Mouse (Mus musculus) kidney, embryonic 16.5 days (tissue): ENCODE data around the gene Il31ra. TPM values are rescaled to one million over a fixed set of nuclear protein-coding genes. Genes with fewer than 3 reads are reported as not detected.

Experiments used
- ATAC-seq: fragments of 200-750 bp; cut with Nextera tagmentation; 2 replicates; pipeline ENCODE4 v1.8.0; 2017; ENCODE audit warnings: moderate TSS enrichment; ENCODE audit not compliant: low FRiP score, low TSS enrichment
- H3K27ac ChIP-seq: fragments of 300-500 bp; sonication (generic); 2 replicates; pipeline ENCODE4 v1.5.1; 2014; ENCODE audit warnings: low read length
- H3K27me3 ChIP-seq: fragments of 300-500 bp; sonication (generic); 2 replicates; pipeline ENCODE4 v1.6.1; 2014; ENCODE audit warnings: low read length, control low read depth, mixed read lengths; ENCODE audit not compliant: insufficient read depth
- H3K36me3 ChIP-seq: fragments of 300-500 bp; sonication (generic); 2 replicates; pipeline ENCODE4 v1.6.1; 2014; ENCODE audit warnings: low read length, control low read depth, mixed read lengths; ENCODE audit not compliant: insufficient read depth
- H3K4me1 ChIP-seq: fragments of 300-500 bp; sonication (generic); 2 replicates; pipeline ENCODE4 v1.6.1; 2014; ENCODE audit warnings: low read length, control low read depth, mixed read lengths; ENCODE audit not compliant: insufficient read depth
- H3K4me2 ChIP-seq: fragments of 300-500 bp; sonication (generic); replicated peaks from 2 replicates; pipeline ENCODE4 v1.6.1; 2014; ENCODE audit warnings: low read depth, low read length
- H3K4me3 ChIP-seq: fragments of 300-500 bp; sonication (generic); 2 replicates; pipeline ENCODE4 v1.5.1; 2014; ENCODE audit warnings: mild to moderate bottlenecking, low read length
- H3K9ac ChIP-seq: fragments of 300-500 bp; sonication (generic); replicated peaks from 2 replicates; pipeline ENCODE4 v1.6.1; 2014; ENCODE audit warnings: low read length
- H3K9me3 ChIP-seq: fragments of 300-500 bp; sonication (generic); 2 replicates; pipeline ENCODE4 v1.6.1; 2016; ENCODE audit warnings: low read length, control low read depth
- WGBS: fragments of 180-500 bp; shearing (Covaris S2); extraction: QIAGEN DNeasy Blood & Tissue Kit; methylation state at CpG from one replicate; pipeline ENCODE4 v1.1.7; 2014; 5-methylcytosine and 5-hydroxymethylcytosine counted together
- polyA plus RNA-seq: library from polyadenylated mRNA; unstranded; fragments of >200 nt; fragmentation: Nextera tagmentation; extraction: Ambion mirVana; gene quantifications from 2 replicates; pipeline ENCODE4 v1.2.1, GENCODE M21; 2015

Gene Il31ra
- polyA plus RNA-seq, 1 experiment from 2014 or later, result 0.09 TPM

DNA sequence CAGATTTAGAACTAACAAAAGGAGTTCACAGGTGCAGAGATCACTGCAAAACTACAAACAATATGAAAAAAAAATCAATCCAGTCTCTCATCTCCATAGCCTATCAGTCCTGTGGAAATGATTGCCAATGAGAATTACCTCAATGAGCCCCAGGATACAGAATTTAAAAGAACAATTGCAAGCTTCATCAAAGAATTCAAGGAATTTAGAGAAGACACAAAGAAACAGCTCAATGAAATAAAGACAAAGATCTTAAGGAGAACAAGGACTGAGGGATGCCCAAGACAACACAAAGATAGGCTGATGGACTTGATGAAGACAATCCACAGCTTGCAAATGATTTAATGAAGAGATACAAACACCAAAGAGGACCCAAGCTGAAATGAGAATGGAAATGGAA lies 20.4 kb downstream of the Il31ra start:
- no peak overlapping the region for H3K27ac ChIP-seq
- H3K4me2 ChIP-seq, result no peak overlapping the region
- no peak overlapping the region for H3K4me3 ChIP-seq
- H3K9me3 ChIP-seq, result no peaks in the 10 kb centered on the region
- H3K9ac ChIP-seq, result no peak overlapping the region
- H3K27me3 ChIP-seq, result no peaks in the 10 kb centered on the region
- no peaks in the 10 kb centered on the region for H3K36me3 ChIP-seq
- no peak for ATAC-seq
- H3K4me1 ChIP-seq, result no peaks in the 10 kb centered on the region

DNA sequence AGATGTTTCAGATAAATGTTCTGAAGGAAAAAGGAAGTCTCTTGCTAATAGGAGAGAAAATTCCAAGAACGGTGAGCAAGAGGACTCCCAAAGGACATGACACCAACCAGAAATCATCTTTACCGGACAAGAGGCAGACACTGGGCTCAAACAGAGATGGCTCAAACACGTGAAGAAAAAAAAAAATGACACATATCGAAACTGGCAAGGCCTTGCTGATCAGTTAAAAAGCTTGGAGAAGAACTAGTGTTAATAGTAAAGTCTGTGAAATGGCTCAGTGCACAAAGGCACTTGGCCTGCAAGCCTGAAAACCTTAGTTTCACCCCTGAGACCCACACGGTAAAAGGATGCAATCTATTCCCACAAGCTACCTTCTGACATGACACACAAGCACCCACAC lies 23.4 kb downstream of the Il31ra start:
- no peak overlapping the region for H3K27ac ChIP-seq
- H3K4me2 ChIP-seq, result no peak overlapping the region
- no peaks in the 10 kb centered on the region for H3K9me3 ChIP-seq
- no peaks in the 10 kb centered on the region for H3K4me1 ChIP-seq
- H3K27me3 ChIP-seq, result no peaks in the 10 kb centered on the region
- no peak overlapping the region for H3K9ac ChIP-seq
- no peaks in the 10 kb centered on the region for H3K36me3 ChIP-seq
- H3K4me3 ChIP-seq, result no peak overlapping the region
- 60% methylated on average over 5 of the region's 5 CpGs for WGBS
- ATAC-seq, result no peak

DNA sequence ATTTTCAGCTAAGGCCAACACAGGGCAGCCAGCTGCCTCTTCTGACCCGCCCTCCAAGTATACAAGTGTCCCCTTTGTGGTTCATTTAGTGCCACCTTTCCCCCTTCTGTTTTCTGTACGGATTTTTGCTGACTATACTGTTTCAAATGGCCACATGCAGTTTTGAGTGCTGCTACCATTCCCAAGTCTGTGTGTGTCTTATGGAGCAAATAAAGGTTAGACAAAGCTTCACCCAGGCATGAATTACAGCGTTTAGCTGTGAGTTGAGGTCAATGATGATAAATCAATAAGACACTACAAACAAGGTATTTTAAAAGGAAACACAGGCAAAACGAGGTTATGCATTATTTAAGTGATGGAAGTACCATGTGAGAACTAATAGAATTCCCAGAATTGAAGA lies 24.6 kb downstream of the Il31ra start:
- no peak overlapping the region for H3K4me2 ChIP-seq
- no peak overlapping the region for H3K27ac ChIP-seq
- H3K27me3 ChIP-seq, result no peaks in the 10 kb centered on the region
- 22% methylated on average over 4 of the region's 4 CpGs for WGBS
- no peak overlapping the region for H3K4me3 ChIP-seq
- H3K4me1 ChIP-seq, result no peaks in the 10 kb centered on the region
- ATAC-seq, result no peak
- no peaks in the 10 kb centered on the region for H3K36me3 ChIP-seq
- no peak overlapping the region for H3K9ac ChIP-seq
- no peaks in the 10 kb centered on the region for H3K9me3 ChIP-seq

DNA sequence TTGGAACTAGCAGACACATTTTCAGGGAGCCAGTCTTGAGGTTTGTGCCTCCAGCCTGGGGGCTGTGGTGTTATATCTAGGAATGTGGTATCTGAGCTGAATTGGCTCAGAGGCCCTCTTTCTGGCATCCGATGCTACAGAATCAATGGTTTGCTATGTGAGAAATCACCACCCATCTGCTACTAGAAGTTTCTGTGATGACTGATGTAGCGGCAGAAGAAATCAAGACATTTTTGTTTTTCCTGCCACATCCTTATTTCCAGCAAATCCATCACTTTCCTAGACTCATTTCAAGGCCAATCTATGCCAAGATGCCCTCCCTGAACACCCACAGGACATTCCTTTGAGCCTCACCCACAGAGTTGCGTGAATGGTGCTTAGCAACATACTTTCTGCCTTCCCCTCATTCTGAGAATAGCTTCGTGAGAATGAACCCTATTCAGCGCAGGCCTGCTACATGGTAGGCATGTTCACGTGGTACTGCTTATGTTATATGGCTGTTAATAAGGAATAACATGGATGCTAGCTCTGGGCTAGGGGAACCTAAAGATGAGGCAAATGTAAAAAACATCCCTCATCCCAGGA lies 33.5 kb downstream of the Il31ra start:
- H3K4me2 ChIP-seq, result no peak overlapping the region
- H3K4me1 ChIP-seq, result no peaks in the 10 kb centered on the region
- no peak overlapping the region for H3K4me3 ChIP-seq
- H3K9me3 ChIP-seq, result no peaks in the 10 kb centered on the region
- H3K36me3 ChIP-seq, result no peaks in the 10 kb centered on the region
- ATAC-seq, result no peak
- WGBS, result 89% methylated on average over 6 of the region's 6 CpGs
- H3K27me3 ChIP-seq, result no peaks in the 10 kb centered on the region
- H3K9ac ChIP-seq, result no peak overlapping the region
- H3K27ac ChIP-seq, result no peak overlapping the region

DNA sequence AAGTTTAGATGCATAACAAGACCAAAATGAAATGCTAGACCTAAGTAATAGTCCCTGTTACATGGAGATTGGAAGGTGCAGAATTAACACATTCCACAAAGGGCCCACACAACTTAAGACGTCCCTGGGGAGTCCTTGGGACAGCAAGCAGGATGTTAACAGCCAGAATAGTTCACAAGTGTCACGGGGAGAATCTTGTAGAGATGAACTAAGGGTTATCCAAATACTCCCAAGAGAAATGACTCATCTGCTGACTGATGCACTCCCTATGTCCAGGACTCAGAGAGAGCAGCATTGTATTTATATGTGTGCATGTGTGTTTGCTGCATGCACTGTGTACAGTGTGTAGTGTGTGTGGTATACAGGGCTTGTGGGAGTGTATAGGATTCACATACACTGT lies 37.7 kb downstream of the Il31ra start:
- H3K4me1 ChIP-seq, result no peaks in the 10 kb centered on the region
- no peak overlapping the region for H3K4me2 ChIP-seq
- H3K27me3 ChIP-seq, result no peaks in the 10 kb centered on the region
- H3K9ac ChIP-seq, result no peak overlapping the region
- ATAC-seq, result no peak
- H3K4me3 ChIP-seq, result no peak overlapping the region
- no peak overlapping the region for H3K27ac ChIP-seq
- H3K9me3 ChIP-seq, result no peaks in the 10 kb centered on the region
- 10% methylated on average over 2 of the region's 2 CpGs for WGBS
- no peaks in the 10 kb centered on the region for H3K36me3 ChIP-seq

DNA sequence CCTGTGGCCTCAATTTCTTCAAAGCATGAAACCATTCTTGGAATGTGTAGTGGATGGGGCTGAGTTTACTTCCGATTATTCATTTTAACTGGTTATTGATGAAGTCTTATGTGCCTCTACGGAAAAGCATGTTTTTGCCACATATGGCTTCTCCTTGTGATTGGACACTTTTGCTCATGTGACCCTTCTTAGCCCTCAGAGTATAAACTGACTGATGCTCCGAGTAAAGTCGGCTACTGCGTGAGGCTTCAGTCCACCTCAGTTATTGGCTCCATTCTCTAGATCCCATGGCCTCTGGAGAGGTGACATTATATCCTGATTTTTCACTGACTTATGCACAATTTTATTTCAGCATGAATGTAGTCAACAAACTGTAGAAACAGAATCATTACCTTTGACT lies 40.9 kb downstream of the Il31ra start:
- WGBS, result 87% methylated on average over 5 of the region's 5 CpGs
- no peak for ATAC-seq

DNA sequence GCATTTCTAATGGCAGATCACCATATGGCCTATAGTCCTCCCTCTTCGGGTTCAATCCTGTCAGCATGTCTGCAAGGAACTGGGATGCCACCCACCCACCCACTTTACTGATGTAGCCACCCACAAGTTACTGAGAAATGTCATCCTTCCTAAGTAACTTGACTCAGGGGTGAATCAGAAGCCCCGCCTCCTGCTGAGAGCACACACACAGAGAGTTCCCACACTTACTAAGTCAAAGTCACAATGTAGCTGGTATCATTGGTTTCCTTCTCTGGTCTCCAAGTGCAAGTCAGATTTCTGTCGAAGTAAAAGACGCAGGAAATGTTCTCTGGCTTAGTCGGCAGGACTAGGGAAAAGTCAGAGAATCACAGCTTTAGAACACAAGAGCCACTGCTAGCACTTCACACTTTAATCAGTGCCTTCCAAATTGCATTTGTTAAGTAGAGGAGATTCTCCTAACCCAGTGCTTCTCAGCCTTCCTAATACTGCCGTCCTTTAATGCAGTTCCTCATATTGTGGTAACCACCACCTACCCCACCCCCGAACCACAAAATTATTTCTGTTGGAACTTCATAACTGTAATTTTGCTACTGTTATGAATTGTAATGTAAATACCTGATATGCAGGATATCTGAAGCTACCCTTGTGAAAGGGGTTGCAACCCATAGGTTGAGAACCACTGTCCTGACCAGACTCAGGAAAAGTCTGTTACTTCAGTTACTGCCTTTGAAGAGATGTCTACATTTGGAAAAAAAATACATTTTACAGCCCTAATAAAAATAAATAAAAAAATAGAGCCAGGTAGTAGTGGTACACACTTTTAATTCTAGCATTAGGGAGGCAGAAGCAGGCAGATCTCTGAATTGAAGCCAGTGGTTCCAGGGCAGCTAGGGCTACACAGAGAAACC lies 42.3 kb downstream of the Il31ra start:
- Histone ChIP-seq H3K9me3 (no peaks in the 10 kb centered on the region), H3K4me2 (no peak overlapping the region), H3K9ac (no peak overlapping the region), H3K4me3 (no peak overlapping the region), H3K27ac (no peak overlapping the region), H3K4me1 (no peaks in the 10 kb centered on the region), H3K27me3 (no peaks in the 10 kb centered on the region), H3K36me3 (no peaks in the 10 kb centered on the region)
- ATAC-seq, result no peak
- whole genome bisulfite sequencing, result 84% methylated on average over 7 of the region's 7 CpGs

More for the DNA sequence above, 40.9 kb downstream of the Il31ra start:
- no peaks in the 10 kb centered on the region for H3K36me3 ChIP-seq
- no peak overlapping the region for H3K4me3 ChIP-seq
- no peak overlapping the region for H3K4me2 ChIP-seq
- H3K4me1 ChIP-seq, result no peaks in the 10 kb centered on the region
- H3K9ac ChIP-seq, result no peak overlapping the region
- H3K9me3 ChIP-seq, result no peaks in the 10 kb centered on the region
- no peak overlapping the region for H3K27ac ChIP-seq
- H3K27me3 ChIP-seq, result no peaks in the 10 kb centered on the region

DNA sequence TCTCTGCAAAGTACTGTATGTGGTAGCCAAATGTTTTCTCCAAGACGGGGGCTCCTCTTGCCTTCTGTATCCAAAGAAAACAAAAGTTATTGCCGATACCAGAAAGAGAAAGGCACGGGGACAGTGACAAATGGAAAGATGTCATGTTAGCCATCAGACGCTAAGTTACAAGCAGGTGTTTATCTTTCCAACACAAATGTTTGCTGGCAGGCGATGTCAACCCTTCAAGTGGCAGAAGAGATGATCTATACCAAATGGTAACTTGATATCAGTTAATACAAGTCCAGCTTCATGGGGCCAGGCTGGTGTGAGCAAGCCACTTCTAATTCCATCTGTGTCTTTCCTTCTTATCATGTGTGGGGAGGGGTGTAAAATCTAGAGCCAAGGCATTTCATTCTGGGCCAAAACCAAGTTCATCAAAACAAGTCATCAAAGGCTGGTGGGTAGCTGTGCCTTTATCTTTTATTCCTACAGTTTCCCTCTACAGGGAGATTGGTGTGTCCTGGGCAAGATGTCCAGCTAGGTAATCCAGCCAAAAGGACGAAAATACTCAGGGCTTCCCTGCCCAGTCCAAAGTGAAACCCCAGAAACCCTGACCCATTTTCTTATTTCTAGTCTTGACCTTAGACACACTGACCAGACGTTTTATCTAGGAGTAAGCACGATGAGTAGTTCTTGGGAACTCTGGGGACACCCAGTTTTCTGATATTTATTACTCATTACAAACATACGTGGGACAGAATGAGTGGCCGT lies 52.8 kb downstream of the Il31ra start:
- H3K9me3 ChIP-seq, result no peaks in the 10 kb centered on the region
- H3K27ac ChIP-seq, result no peak overlapping the region
- no peaks in the 10 kb centered on the region for H3K36me3 ChIP-seq
- H3K27me3 ChIP-seq, result no peaks in the 10 kb centered on the region
- 53% methylated on average over 10 of the region's 10 CpGs for WGBS
- no peak overlapping the region for H3K4me3 ChIP-seq
- no peak overlapping the region for H3K9ac ChIP-seq
- no peak overlapping the region for H3K4me2 ChIP-seq
- peaks cover 4% of the 10 kb centered on the region; the same call in 1 of the 2 replicates for H3K4me1 ChIP-seq
- ATAC-seq, result no peak

DNA sequence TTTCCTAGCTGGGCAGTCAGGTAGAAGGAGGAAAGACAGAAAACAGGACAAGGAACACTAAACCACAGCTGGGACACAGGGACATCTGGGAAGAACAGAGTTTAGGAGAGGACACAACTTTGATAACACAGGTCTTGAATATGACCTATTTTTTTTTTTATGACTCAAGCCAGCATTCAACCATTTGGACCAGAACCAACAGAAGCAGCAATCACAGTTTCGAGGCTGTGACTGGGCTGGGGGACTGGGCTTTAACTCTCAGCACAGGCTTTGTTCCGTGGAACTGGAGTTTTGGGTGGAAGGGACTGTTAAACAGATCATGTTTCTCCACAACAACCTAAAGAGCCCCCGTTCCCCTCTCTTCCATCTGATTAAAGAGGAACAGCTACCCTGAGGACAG lies 53.5 kb downstream of the Il31ra start:
- Histone ChIP-seq H3K4me1 (peaks cover 4% of the 10 kb centered on the region; the same call in 1 of the 2 replicates), H3K27ac (no peak overlapping the region), H3K9ac (no peak overlapping the region), H3K9me3 (no peaks in the 10 kb centered on the region), H3K27me3 (no peaks in the 10 kb centered on the region), H3K4me2 (no peak overlapping the region), H3K4me3 (no peak overlapping the region), H3K36me3 (no peaks in the 10 kb centered on the region)
- WGBS, result 31% methylated on average over 3 of the region's 3 CpGs
- no peak for ATAC-seq

DNA sequence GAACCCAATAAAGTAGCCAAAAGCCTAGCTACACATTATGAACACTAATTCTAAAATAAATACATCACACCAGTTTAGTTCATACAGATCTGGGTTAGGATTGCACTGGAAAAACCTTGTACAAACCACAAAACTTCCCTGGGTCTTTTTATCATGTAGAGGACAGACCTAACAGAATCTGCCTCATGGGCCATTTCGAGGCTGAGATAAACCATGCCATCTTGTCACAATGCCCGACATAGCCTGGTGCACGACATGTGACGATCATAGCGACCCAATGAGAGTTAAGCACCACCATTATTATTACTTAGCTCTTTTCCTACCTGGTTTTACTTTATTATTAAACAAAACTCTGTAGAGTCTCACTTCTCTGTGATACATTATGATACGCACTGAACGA lies 57.1 kb downstream of the Il31ra start:
- Histone ChIP-seq H3K4me2 (no peak overlapping the region), H3K4me1 (peaks cover 4% of the 10 kb centered on the region; the same call in 1 of the 2 replicates), H3K36me3 (no peaks in the 10 kb centered on the region), H3K9ac (no peak overlapping the region), H3K27ac (no peak overlapping the region), H3K27me3 (no peaks in the 10 kb centered on the region), H3K9me3 (no peaks in the 10 kb centered on the region), H3K4me3 (no peak overlapping the region)
- ATAC-seq, result no peak
- WGBS, result 94% methylated on average over 7 of the region's 7 CpGs
